Comparison of ENCODE assay signal across 16 mouse cellular contexts in genomic region chr2:143955746-143956145, GRCm38 (mm10).
"Had no signal": no experiment of that assay in that cellular context is flagged by ENCODE, and none has a peak within 500 bp of the region (broad histone marks: within the 10 kb centered on the region; RNA-seq: fewer than 3 reads in every experiment).

No protein-coding gene starts in this region.

- H3K4me1 ChIP-seq: limb, embryonic 12.5 days; liver, embryonic 13.5 days; lung, embryonic 15.5 days; midbrain, embryonic 15.5 days; neural tube, embryonic 12.5 days had no signal

- H3K27me3 ChIP-seq: limb, embryonic 12.5 days; liver, embryonic 13.5 days; lung, embryonic 15.5 days; megakaryocyte, embryonic 14.5 days; midbrain, embryonic 15.5 days; neural tube, embryonic 12.5 days had no signal

- H3K9ac ChIP-seq: limb, embryonic 12.5 days; liver, embryonic 13.5 days; liver, postnatal 0 days; lung, embryonic 15.5 days; midbrain, embryonic 15.5 days; neural tube, embryonic 12.5 days had no signal

- H3K4me2 ChIP-seq: limb, embryonic 12.5 days; liver, embryonic 13.5 days; lung, embryonic 15.5 days; midbrain, embryonic 11.5 days; midbrain, embryonic 15.5 days; neural tube, embryonic 12.5 days had no signal

- H3K27ac ChIP-seq: kidney, postnatal 0 days; layer of hippocampus, adult 2 months; limb, embryonic 12.5 days; liver, embryonic 13.5 days; lung, embryonic 15.5 days; macrophage; midbrain, embryonic 15.5 days; neural tube, embryonic 12.5 days; stomach, postnatal 0 days had no signal

- ATAC-seq: liver, postnatal 0 days; midbrain, embryonic 15.5 days had no signal

- DNase-seq: liver; liver, embryonic 13.5 days; liver, postnatal 0 days; lung, postnatal 14 days; thymus, adult 2 months; thymus, postnatal 25 days had no signal

- H3K9me3 ChIP-seq: liver, embryonic 13.5 days; lung, embryonic 15.5 days; megakaryocyte, embryonic 14.5 days; midbrain, embryonic 15.5 days had no signal

- H3K4me3 ChIP-seq: layer of hippocampus, adult 2 months; limb, embryonic 12.5 days; liver, embryonic 13.5 days; lung, embryonic 15.5 days; megakaryocyte, embryonic 14.5 days; midbrain, embryonic 15.5 days; neural tube, embryonic 12.5 days had no signal
